In genomic region chr1:178880905-178881304, GRCm38 (mm10) we compare ENCODE assay signal across 17 mouse cellular contexts.
"Had no signal": no experiment of that assay in that cellular context is flagged by ENCODE, and none has a peak within 500 bp of the region (broad histone marks: within the 10 kb centered on the region; RNA-seq: fewer than 3 reads in every experiment).

No protein-coding gene starts in this region.

- H3K4me3 ChIP-seq: lung, embryonic 15.5 days; megakaryocyte, embryonic 14.5 days; midbrain, embryonic 13.5 days; midbrain, embryonic 15.5 days; neural tube, embryonic 12.5 days; stomach, embryonic 15.5 days had no signal

- H3K36me3 ChIP-seq: lung, embryonic 15.5 days; midbrain, embryonic 13.5 days; midbrain, embryonic 15.5 days; stomach, embryonic 15.5 days had no signal

- H3K9me3 ChIP-seq: lung, embryonic 15.5 days; midbrain, embryonic 13.5 days; midbrain, embryonic 15.5 days; neural tube, embryonic 12.5 days; stomach, embryonic 15.5 days had no signal

- H3K4me2 ChIP-seq: lung, embryonic 15.5 days; midbrain, embryonic 11.5 days; midbrain, embryonic 13.5 days; midbrain, embryonic 15.5 days; neural tube, embryonic 12.5 days; stomach, embryonic 15.5 days had no signal

- H3K27me3 ChIP-seq: lung, embryonic 15.5 days; midbrain, embryonic 13.5 days; midbrain, embryonic 15.5 days; neural tube, embryonic 12.5 days; stomach, embryonic 15.5 days had no signal

- DNase-seq: lung, adult 2 months; lung, postnatal 14 days; lung, postnatal 36 days; right cerebral cortex, postnatal 14 days; thymus, adult 2 months; thymus, postnatal 25 days; thymus, postnatal 4 days had no signal

- H3K27ac ChIP-seq: lung, embryonic 15.5 days; macrophage; midbrain, embryonic 13.5 days; midbrain, embryonic 15.5 days; neural tube, embryonic 12.5 days; stomach, embryonic 15.5 days; stomach, postnatal 0 days had no signal

- H3K4me1 ChIP-seq: lung, embryonic 15.5 days; megakaryocyte, embryonic 14.5 days; midbrain, embryonic 15.5 days; neural tube, embryonic 12.5 days; stomach, embryonic 15.5 days had no signal

- H3K9ac ChIP-seq: lung, embryonic 15.5 days; midbrain, embryonic 13.5 days; midbrain, embryonic 15.5 days; neural tube, embryonic 12.5 days; stomach, embryonic 15.5 days had no signal

- ATAC-seq: lung, postnatal 0 days; midbrain, embryonic 13.5 days; midbrain, embryonic 15.5 days had no signal
